Mouse (Mus musculus) embryo, embryonic 11.5 days (tissue): ENCODE results near the gene Dram2.
A peak's percentile ranks its signal among the peaks of the same experiment; 100 is the strongest.
"Not testable (repeated sequence)": the region's sequence is repeated elsewhere in the genome, so short reads cannot be mapped to it uniquely, and the experiment has no call there.

Experiments used
- DNase-seq: peaks from one replicate; pipeline ENCODE4 v3.0.0-alpha.2; 2012; ENCODE audit warnings: low read depth, low spot score

Dram2 gene

DNA sequence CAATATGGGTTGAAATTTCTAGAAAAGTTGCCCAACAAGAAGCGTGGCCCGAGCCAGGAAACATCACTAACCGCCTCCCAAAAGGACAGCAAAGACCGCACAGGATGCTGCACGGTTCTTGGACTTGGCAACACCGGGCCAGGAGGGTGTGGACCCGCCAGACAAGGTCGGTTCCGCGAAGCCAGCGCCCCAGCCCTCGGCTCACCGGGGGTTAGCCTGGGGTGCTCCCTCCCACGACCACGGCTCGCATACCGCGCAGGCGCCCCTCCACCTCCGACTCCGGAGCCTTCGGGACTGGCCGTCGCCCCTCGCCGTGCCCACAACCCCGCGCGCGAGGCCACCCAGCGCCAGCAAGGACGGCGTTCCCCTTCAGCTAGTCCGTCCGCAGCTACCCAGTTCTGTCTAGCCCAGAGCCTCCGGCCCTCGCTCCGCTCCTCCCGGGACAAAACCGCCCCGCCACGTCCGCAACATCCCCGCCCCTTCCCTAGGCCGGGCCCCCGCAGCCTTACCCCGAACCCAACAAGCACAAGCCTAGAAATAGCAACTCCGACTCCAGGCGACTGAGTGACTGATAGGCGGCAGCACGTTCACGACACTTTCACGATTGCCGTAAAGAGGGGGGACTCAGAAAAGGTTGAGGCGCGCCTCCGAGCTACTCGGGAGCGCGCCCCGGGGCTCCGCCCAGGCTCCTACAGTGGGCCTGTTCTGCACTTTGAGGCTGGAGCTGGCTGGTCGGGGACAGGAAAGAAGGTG is at the start of gene Dram2, which contains the start of gene Cept1:
Gene Dram2 (plus strand): TSS at position 628 of the 753 bp plus-strand sequence.
Gene Cept1 (minus strand): TSS at position 632 of the 753 bp plus-strand sequence.
- DNase-seq, result peak; percentile 88

- no peak for DNase-seq
Measured at GRCm38 (mm10) chr3:106500510-106500909, 47.1 kb upstream of the Dram2 start.

DNA sequence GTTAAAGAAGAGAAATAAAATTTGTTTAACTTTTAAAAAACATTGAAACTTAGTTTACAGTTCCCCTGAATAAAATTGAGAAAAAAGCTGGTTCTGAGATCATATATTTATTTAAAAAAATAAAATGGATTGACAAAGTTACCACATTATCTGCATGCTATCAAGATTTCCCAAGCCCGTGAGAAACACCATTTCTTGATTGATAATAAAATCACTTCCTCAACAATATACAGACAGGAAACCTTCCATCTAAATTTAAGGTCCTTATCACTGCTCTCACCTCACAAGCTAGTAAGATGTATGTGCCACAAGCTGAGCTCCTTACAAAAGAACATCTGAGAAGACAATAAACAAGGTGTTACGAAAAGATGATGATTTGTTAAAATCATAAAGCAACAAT is 44.7 kb upstream of the Dram2 start:
- DNase-seq, result no peak

GRCm38 (mm10) chr3:106510669-106511068 is 36.9 kb upstream of the Dram2 start:
- DNase-seq, result no peak

- DNase-seq, result no peak
Measured at GRCm38 (mm10) chr3:106515016-106515415, 32.6 kb upstream of the Dram2 start.

GRCm38 (mm10) chr3:106522730-106523129 is 24.9 kb upstream of the Dram2 start:
- DNase-seq, result no peak

DNA sequence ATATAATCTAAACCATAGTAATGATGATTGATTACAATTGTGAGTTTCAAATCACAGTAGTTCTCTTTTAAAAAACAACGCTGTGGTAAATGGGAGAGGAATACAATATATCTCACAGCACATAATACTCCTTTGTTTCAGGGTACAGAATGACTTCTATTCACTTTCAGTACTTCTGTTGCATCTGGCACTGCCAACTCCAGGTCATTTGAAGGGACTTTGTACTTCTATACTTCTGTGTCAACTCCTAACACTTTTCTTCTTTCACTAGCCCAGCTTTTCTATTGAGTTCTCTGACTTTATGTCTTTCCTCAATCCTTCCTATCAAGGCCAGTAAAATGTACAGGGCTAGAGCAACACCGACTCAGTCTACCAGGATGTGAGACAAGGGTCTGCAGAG is 21.2 kb upstream of the Dram2 start:
- DNase-seq, result no peak

- no peak for DNase-seq
Measured at GRCm38 (mm10) chr3:106528032-106528431, 19.6 kb upstream of the Dram2 start.

- no peak for DNase-seq
Measured at GRCm38 (mm10) chr3:106533277-106533676, 14.3 kb upstream of the Dram2 start.

DNA sequence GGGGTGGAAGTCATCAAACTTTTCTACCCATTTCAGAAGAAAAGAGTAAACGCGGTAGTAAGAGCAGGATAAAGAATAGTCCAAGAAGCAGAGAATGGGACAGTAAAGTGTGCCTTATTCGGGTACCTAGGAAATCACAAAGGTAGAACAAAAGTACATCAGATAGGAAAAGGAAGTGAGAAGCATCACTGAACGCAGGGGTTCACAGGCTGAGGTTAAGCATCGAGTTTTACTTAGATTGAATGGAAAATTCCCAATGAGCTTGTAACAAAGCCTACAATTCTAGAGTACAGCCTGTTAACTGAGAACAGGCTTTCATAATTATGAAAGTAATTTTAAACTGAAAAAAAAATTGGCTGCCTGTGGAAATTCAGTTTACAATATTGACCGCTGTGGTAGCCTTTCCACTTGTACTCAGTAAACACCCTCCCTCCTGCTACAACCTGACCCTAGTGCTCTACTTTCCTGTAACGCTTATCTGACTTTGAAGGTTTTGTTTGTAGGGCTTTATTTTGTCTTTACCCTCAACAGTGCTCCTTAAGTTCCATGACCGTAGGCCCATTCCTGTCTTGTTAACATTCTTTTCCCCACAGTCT is 2.8 kb upstream of the Dram2 start:
- DNase-seq, result no peak

DNA sequence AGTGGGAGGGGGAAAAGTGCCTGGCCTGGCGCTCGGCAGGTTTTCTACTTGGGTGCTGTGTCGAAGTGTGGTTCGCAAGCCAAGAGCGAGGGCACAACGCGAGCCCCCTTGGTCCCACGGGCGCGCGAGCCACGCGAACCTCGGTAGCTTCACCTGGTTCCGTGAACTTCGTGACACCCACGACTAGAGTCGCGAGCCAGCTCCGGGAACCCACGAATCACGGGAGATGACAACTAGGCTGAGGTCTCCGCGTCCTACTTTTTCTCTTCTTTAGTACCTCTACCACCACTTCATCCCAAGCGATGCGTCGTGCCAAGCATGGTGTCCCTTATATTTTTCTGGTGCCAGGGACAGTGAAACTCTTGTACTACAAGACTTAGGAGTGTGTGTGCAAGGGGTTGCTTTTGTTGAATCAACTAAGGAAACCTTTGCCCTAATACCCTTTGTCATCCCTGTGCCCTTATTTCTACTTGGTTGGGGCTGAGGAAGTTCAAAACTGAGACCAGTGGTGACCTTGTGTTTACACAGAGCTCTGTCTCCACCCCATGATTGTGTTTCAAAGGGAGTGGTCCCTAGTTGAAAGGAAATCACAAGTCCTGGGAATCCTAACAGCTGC is 434 bp downstream of the Dram2 start:
- peak; percentile 14 for DNase-seq

- no peak for DNase-seq
Measured at GRCm38 (mm10) chr3:106548971-106549370, 1.4 kb downstream of the Dram2 start.

GRCm38 (mm10) chr3:106553411-106553810 is 5.8 kb downstream of the Dram2 start:
- DNase-seq, result no peak

DNA sequence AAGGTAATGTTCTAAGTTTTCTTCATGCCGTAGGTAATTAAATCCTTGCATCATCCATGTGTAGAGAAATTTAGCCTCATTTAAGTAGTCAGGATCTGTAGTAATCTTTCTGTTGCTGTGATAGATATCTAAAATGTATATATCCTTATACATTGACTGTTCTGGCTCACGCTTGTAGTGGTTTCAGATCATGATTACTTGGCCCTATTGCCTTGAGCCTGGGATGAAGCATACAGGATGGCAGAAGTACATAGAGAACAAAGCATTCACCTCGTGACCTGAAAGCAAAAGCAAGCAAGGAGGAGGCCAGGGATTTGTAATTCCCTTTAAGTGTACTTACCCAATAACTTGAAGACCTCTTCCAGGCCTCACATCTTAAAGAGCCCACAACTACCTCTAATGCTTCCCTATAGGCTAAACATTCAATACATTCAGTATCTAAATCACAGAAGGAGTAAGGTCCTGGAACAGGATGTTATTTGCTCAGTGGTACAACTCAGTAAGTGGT is 8.2 kb downstream of the Dram2 start:
- no peak for DNase-seq

DNA sequence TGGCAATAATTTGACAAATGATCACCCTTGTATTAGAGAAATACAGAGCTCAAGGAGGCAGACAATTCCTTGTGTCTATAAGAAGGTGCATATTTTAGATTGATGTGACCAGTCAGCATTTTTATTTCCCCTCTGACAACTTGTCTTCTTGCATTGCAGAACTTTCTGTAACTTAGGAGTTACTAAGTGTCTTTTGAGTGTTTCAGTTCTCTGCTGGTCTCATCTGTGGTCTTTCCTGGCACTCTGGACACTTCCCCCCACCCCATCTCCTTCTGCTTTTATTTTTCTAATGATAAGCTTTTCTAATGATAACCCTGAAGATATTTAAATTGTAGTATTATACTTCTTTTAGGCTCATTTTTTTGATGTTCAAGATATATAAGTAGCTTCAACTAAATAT is 10.7 kb downstream of the Dram2 start:
- no peak for DNase-seq

GRCm38 (mm10) chr3:106565876-106566275 is 18.3 kb downstream of the Dram2 start:
- DNase-seq, result no peak

- DNase-seq, result no peak
Measured at GRCm38 (mm10) chr3:106573191-106573590, 25.6 kb downstream of the Dram2 start.

- no peak for DNase-seq
Measured at GRCm38 (mm10) chr3:106579296-106579695, 31.7 kb downstream of the Dram2 start.

DNA sequence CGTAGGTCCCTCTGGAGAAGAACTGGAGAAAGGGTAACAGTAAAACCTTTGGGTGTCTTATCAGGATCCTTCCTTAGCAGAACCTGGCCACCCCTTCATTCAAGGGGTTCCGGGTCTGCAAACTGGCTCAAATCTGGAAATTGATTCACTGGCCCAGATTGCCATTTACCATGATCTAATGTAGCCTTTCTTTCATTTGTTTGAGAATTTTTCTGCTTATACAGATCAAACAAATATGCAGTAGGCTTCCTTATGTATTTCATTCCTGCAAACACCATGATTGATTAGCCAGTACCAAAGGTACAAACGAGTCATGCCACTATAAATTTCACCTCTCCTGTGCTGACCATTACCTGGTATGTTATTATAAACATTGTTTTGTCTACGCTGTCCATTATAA is 46.0 kb downstream of the Dram2 start:
- DNase-seq, result not testable (repeated sequence)

DNA sequence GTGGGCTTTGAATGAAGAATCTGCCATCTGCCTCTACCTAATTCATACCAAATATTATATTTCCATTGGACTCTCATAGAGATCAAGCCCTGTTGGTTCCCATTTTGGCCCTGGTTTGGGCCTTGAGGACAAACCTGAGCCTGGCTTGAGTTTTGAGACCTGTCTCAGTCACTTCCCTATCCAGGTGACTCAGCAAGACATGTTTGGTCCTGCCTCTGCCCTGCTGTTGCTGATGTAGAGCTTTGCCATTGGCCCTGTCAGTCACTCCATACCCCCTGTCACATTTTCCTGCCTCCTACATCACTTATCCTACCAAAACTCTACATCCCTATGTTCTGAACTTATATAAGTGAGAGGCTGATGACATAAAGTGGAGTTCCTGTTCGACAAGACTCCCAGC is 70.5 kb downstream of the Dram2 start:
- DNase-seq, result no peak
